Mouse (Mus musculus) bone marrow, adult 2 months (tissue): ENCODE results near the gene Smad1.

Source experiments
- CTCF ChIP-seq: fragments of 200-500 bp; IDR thresholded peaks from 2 replicates; pipeline ENCODE4 v1.5.1; 2011; ENCODE audit warnings: low read length, control low read depth; ENCODE audit not compliant: control insufficient read depth, insufficient read depth
- POLR2A ChIP-seq: fragments of 200-500 bp; IDR thresholded peaks from 2 replicates; pipeline ENCODE4 v1.6.1; 2011; ENCODE audit warnings: low read depth, mild to moderate bottlenecking, control low read depth, low read length, borderline replicate concordance; ENCODE audit not compliant: control insufficient read depth

DNA sequence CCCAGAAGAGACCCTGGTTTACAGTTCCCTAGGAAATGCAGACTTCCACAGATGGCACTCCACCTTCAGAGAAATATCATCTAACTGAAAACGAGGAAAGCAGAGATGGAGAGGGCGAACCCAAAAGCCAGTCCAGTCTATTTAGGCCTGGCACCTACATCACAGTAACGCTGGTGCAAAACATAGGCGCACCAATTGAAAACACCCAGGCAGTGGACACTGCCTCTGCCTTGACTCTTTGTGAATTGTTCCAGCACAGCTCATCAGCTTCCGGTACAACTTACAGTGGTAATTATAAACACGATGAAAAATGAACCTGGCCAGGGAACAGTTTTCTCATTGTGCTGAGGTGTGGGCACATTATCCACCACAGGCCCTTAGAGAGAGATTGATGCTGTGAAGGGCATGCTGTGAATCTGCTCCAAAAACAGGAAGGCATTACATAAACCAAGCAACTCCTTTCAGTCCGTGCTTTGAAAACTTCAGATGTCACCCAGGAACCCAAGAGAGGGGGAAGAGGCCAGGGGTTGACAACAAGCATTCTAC, 1.5 kb downstream of the Smad1 start:
- TF ChIP-seq CTCF (no peak), POLR2A (no peak)
